Mouse (Mus musculus): ENCODE measurements around the gene Panx1. TPM values are rescaled to one million over a fixed set of nuclear protein-coding genes. Genes with fewer than 3 reads are reported as not detected.
A peak's percentile ranks its signal among the peaks of the same experiment; 100 is the strongest.

Panx1 gene
- polyA plus RNA-seq, 1 experiment from 2014 or later, result 48.8 TPM

DNA sequence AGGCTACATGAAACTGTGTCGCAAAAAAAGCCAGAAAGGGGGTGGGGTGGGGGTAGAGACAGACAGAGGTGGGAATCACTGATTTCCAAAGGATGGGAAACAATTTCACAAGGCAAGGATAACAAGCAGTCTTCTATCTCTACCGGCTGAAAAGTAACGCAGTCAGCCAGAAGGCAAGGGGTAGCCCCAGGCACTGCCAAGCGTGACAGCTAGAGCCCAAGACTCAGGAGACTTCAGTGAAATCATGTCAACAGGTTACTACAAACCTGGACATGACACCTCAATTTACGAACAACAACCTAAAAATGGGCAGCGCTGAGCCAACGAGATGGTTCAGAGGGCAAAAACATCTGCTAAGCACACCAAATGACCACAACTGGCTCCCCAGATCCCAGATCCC lies 9.3 kb downstream of the Panx1 start:
- Histone ChIP-seq H3K9ac (no peak overlapping the region), H3K4me3 (ENCODE audit: low read depth, low read length) (no peak overlapping the region), H3K36me3 (ENCODE audit: insufficient read depth) (0 out of 2 replicates have a peak, but pooled peaks cover 4% of the 10 kb centered on the region), H3K27ac (ENCODE audit: low read depth) (no peak overlapping the region), H3K27me3 (ENCODE audit: insufficient read depth, low read length) (no peaks in the 10 kb centered on the region), H3K9me3 (ENCODE audit: low read depth, low read length) (no peaks in the 10 kb centered on the region), H3K4me1 (ENCODE audit: insufficient read depth) (0 out of 2 replicates have a peak, but pooled peaks cover 3% of the 10 kb centered on the region), H3K4me2 (no peak overlapping the region)
- DNase-seq (no peak), ATAC-seq (ENCODE audit: insufficient read depth) (no peak)
- TF ChIP-seq CTCF (IDR thresholded peaks at IDR 0.05; ENCODE audit: low read depth), result no peak
- 94% methylated on average over 7 of the region's 7 CpGs for WGBS

DNA sequence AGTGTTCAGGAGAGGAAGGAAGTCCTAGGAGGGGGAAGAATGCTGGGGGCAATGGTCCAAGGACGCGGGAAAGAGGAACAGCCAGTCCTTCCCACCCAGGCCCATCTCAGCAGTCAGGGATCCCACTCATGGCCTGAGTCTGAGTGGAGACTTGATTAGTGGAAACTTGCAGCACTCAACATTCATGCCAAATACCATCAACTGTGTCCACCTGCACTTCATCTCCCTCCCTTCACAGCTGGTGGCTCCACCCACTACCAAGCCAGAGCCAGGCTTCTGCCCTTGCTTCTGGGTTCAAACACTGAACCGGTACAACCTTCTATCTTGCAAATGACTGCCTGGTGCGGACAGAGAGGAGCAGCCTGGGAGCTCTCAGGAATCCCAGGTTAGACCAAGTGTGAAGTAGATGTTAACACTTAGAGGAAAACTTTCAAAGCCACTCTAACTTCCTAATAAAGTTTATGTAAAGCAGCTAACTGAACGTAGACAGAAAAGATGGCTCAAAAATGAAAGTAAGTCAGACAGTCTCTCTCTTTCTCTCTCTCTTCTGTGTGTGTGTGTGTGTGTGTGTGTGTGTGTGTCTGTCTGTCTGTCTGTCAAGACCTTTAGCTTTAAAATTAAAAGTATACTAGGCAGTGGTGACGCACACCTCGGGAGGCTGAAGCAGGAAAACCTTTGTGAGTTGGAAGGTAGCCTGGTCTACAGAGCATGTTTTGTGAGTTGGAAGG lies 10.6 kb downstream of the Panx1 start:
- no peak for TF ChIP-seq CTCF (IDR thresholded peaks at IDR 0.05; ENCODE audit: low read depth)
- 75% methylated on average over 7 of the region's 7 CpGs for WGBS
- Histone ChIP-seq H3K27ac (ENCODE audit: low read depth) (no peak overlapping the region), H3K27me3 (ENCODE audit: insufficient read depth, low read length) (no peaks in the 10 kb centered on the region), H3K4me2 (no peak overlapping the region), H3K4me3 (ENCODE audit: low read depth, low read length) (no peak overlapping the region), H3K4me1 (ENCODE audit: insufficient read depth) (0 out of 2 replicates have a peak, but pooled peaks cover 7% of the 10 kb centered on the region), H3K9ac (no peak overlapping the region), H3K9me3 (ENCODE audit: low read depth, low read length) (no peaks in the 10 kb centered on the region), H3K36me3 (ENCODE audit: insufficient read depth) (0 out of 2 replicates have a peak, but pooled peaks cover 4% of the 10 kb centered on the region)
- DNase-seq (no peak), ATAC-seq (ENCODE audit: insufficient read depth) (no peak)

DNA sequence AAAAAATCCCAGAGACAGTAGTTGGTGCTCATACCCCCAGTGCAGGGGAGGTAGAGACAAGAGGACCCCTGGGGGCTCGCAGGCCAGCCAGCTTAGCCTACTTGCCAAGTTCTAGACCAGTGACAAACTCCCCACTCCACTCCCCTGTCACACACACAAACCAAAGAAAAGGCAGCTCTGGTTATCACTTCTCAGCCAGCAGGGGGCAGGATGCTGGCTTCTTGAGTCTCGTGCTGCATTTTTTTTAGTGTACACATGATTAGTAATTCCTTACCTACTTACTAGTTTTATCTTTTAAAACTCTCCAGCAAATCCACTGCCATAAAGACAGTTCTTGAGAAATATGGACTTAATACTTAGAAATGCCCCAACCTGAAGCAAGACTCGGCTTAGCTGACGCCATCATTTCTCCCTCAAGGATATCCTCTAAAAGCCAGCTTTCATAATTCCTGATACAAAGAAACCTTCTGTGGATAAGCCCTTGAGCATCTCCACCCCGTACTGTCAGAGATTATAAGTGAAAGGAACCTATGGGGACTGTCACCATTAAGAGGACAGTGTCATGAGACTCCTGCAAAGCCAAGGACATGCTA lies 11.6 kb downstream of the Panx1 start:
- DNase-seq, result peak; percentile 66
- 69% methylated on average over 5 of the region's 5 CpGs for WGBS
- no peaks in the 10 kb centered on the region for H3K27me3 ChIP-seq (ENCODE audit: insufficient read depth, low read length)
- no peak overlapping the region for H3K4me3 ChIP-seq (ENCODE audit: low read depth, low read length)
- H3K4me2 ChIP-seq, result no peak overlapping the region
- H3K9ac ChIP-seq, result no peak overlapping the region
- peak; percentile 64 for TF ChIP-seq CTCF (IDR thresholded peaks at IDR 0.05; ENCODE audit: low read depth)
- no peak overlapping the region for H3K27ac ChIP-seq (ENCODE audit: low read depth)
- H3K9me3 ChIP-seq (ENCODE audit: low read depth, low read length), result no peaks in the 10 kb centered on the region
- H3K4me1 ChIP-seq (ENCODE audit: insufficient read depth), result 0 out of 2 replicates have a peak, but pooled peaks cover 7% of the 10 kb centered on the region
- ATAC-seq (ENCODE audit: insufficient read depth), result no peak
- 0 out of 2 replicates have a peak, but pooled peaks cover 4% of the 10 kb centered on the region for H3K36me3 ChIP-seq (ENCODE audit: insufficient read depth)

DNA sequence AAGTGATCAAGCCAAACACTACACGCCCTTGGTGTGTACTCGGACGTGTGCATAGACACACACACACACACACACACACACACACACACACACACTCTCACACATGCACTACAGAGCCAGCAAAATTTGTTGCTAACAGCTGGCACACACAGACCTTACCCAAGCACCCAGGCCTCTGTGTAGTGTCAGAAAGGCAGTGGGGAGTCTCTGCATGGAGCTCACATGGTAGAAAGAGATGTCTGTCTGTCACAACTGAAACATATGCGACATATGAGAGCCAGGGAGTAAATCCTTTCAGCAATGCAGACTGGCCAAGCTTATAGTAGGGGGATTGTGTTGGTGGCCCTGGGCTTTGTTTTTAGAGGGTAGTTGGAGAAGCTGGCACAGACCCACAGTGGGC lies 12.5 kb downstream of the Panx1 start:
- WGBS, result 88% methylated on average over 4 of the region's 4 CpGs
- no peak overlapping the region for H3K4me2 ChIP-seq
- no peak for TF ChIP-seq CTCF (IDR thresholded peaks at IDR 0.05; ENCODE audit: low read depth)

DNA sequence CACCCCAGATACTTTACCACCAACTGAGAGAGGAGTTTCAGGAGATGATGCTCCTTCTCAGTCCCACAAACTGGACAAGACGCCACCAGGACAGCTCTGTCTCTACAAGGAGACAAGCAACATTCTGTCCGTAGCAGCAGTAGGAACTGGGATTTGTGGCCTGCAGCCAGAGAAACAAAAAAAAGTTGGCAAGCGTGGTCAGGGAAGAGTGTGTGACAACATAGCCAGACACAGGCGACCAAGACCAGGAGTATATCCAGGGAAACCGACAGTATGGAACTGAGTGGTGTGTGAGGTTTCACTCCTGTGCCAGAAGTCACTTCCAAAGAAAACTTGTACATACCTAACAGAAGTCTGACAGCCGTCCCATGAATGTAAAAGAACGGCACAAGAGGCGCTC lies 14.5 kb downstream of the Panx1 start:
- Histone ChIP-seq H3K27ac (ENCODE audit: low read depth) (peak overlapping the region; percentile 54; the same call in 1 of the 2 replicates), H3K4me1 (ENCODE audit: insufficient read depth) (0 out of 2 replicates have a peak, but pooled peaks cover 7% of the 10 kb centered on the region), H3K9me3 (ENCODE audit: low read depth, low read length) (no peaks in the 10 kb centered on the region), H3K9ac (no peak overlapping the region), H3K4me2 (no peak overlapping the region), H3K4me3 (ENCODE audit: low read depth, low read length) (no peak overlapping the region), H3K36me3 (ENCODE audit: insufficient read depth) (0 out of 2 replicates have a peak, but pooled peaks cover 4% of the 10 kb centered on the region), H3K27me3 (ENCODE audit: insufficient read depth, low read length) (no peaks in the 10 kb centered on the region)
- DNase-seq (peak; percentile 92), ATAC-seq (ENCODE audit: insufficient read depth) (peak; percentile 91)
- no peak for TF ChIP-seq CTCF (IDR thresholded peaks at IDR 0.05; ENCODE audit: low read depth)
- WGBS, result 32% methylated on average over 8 of the region's 8 CpGs

More for the DNA sequence above, 12.5 kb downstream of the Panx1 start:
- Histone ChIP-seq H3K9ac (no peak overlapping the region), H3K27ac (ENCODE audit: low read depth) (no peak overlapping the region), H3K36me3 (ENCODE audit: insufficient read depth) (0 out of 2 replicates have a peak, but pooled peaks cover 4% of the 10 kb centered on the region), H3K4me3 (ENCODE audit: low read depth, low read length) (no peak overlapping the region), H3K4me1 (ENCODE audit: insufficient read depth) (0 out of 2 replicates have a peak, but pooled peaks cover 7% of the 10 kb centered on the region), H3K27me3 (ENCODE audit: insufficient read depth, low read length) (no peaks in the 10 kb centered on the region), H3K9me3 (ENCODE audit: low read depth, low read length) (no peaks in the 10 kb centered on the region)
- ATAC-seq (ENCODE audit: insufficient read depth) (no peak), DNase-seq (no peak)

DNA sequence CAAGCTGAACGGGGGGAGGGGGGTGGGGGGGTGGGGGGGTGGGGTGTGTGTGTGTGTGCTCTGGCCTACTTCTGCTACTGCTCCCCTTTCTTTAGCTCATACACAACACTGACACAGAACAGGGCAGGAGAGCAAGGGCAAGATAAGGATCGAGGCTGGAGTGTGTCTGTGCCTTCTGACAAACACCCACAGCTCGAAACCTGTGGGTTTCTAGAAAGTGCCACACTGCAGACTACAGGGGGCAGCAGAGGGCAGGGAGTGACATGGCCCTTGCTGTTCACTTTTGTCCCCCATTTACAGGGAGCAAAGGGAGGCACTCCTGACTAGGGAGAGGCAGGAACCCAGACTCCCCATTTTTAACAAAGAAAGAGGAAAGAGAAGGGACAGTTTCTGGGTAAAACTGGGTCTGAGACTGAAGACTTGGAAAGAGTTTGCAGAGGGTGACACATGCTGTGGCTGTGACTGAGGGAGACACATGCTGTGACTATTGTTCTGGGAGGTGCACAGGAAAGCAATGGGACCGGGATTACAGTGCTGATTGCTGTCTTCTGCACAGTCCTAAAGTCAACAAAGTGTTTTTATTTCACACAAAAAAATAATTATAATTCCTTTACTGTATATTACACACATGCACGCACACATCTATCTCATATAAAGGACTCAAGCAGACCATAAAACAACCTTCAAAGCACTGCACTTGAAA lies 16.1 kb downstream of the Panx1 start:
- peak; percentile 73 for DNase-seq
- no peak overlapping the region for H3K4me3 ChIP-seq (ENCODE audit: low read depth, low read length)
- no peak for ATAC-seq (ENCODE audit: insufficient read depth)
- no peak overlapping the region for H3K9ac ChIP-seq
- 0 out of 2 replicates have a peak, but pooled peaks cover 4% of the 10 kb centered on the region for H3K36me3 ChIP-seq (ENCODE audit: insufficient read depth)
- TF ChIP-seq CTCF (IDR thresholded peaks at IDR 0.05; ENCODE audit: low read depth), result peak; percentile 77
- H3K4me2 ChIP-seq, result no peak overlapping the region
- no peak overlapping the region for H3K27ac ChIP-seq (ENCODE audit: low read depth)
- H3K27me3 ChIP-seq (ENCODE audit: insufficient read depth, low read length), result no peaks in the 10 kb centered on the region
- 59% methylated on average over 5 of the region's 5 CpGs for WGBS
- H3K4me1 ChIP-seq (ENCODE audit: insufficient read depth), result 0 out of 2 replicates have a peak, but pooled peaks cover 7% of the 10 kb centered on the region
- no peaks in the 10 kb centered on the region for H3K9me3 ChIP-seq (ENCODE audit: low read depth, low read length)
